Mouse (Mus musculus) naive thymus-derived CD4-positive, alpha-beta T cell, adult 2 months (primary cell): ENCODE data around the gene Igfbp2.

Experiments
- DNase-seq: peaks from one replicate; pipeline ENCODE4 v3.0.0-alpha.2; 2011; ENCODE audit warnings: low read depth

Gene Igfbp2

DNA sequence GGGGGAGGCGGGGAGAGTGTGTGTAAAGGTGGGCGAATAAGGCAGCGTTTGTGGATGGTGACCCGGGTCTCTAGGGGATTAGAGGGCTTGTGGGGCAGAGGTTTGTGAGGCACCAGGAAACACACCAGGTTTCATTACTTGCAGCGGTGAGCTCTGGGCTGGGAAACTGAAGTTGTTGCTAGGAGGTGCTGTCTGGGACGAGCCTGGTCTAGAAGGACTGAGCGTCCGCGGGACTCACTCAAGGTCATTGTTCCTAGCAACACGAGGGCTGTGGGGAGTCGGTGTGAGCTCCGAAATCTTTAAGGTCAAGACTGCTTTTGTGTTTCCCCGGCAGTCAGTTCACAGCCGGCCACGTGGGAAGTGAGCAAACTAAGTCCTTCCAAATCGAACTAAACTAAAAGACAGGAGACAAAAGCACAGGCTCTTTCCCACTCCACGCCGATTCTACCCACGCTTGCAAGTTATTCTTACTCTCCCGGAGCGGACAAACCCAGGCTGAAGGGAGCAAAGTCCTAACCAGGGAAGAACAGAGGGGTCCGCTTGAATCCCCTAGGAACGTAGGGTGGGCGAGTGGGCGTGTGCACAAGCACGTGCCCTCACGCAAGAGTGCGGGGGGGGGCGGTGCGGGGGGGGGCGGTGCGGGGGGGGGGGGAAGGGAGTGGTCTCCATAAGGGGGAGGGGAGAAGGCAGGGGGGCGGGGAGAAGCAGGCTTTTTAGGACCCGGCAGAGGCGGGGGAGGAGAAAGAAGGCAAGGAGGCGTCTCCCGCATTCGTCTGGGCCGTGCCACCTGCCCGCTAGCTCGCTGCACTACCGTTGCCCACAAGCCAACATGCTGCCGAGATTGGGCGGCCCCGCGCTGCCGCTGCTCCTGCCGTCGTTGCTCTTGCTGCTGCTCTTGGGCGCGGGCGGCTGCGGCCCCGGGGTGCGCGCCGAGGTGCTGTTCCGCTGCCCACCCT, at the start of gene Igfbp2:
TSS of gene Igfbp2 (plus strand) at position 753 of the 956 bp plus-strand sequence.
- no peak for DNase-seq

DNA sequence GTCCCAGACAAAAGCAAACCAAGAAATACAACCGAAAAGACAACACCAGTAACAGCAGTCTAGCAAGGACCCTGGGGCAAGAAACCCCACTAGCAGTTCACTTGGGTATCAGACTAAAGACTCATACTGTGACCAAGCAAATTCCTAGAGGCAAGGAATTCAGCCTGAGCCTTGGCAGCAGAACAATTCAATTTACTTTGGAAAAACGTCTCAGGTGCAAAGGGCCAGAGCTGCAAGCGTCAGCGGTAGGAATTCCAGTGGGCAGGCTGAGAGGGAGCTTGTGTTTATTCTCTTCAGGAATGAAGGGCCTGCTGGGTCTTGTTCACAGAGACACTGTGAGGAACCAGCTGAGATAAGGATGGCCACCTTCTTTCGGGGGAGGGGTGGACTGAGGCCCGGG, 45.5 kb upstream of the Igfbp2 start:
- DNase-seq = no peak

- no peak for DNase-seq
Observed at GRCm38 (mm10) chr1:72780720-72781119, 43.6 kb upstream of the Igfbp2 start.

DNA sequence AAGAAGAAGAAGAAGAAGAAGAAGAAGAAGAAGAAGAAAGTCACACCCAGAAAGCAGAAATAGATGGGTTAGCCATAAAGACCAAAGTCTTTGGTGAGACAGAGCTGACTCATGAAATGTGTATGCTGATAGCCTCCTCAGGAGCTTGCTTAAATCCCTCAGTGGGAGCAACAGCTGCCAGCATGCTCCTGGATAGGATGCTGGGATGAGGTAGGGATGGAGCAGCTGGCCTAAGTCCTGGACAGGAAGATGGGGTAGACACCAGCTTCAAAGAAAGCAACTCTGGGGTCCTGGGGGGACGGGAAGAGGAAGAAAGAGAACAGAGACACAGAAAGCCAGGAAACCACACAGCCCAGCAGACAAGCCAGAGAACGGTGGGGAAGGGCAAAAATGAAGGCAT, 41.0 kb upstream of the Igfbp2 start:
- no peak for DNase-seq

GRCm38 (mm10) chr1:72784018-72784417, 40.3 kb upstream of the Igfbp2 start:
- DNase-seq = no peak

DNA sequence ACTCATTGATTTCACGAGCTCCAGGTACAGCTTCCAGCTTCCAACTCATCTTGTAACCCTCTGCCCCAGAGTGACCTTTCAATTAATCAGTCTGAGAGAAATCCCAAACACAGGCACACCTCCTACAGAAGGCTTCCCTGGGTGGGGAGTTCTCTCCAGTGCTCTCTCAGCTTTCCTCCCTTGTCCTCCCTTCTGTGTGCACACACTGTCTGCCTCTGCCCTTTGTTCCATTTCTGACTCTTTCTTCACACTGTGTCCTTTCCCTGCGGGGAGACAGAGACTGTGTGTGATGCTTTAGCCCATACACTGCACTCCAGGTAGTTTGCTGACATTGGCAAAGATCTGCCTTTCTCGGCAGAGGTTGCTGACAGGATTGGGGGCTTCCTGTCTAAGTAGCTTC, 33.6 kb upstream of the Igfbp2 start:
- no peak for DNase-seq

DNA sequence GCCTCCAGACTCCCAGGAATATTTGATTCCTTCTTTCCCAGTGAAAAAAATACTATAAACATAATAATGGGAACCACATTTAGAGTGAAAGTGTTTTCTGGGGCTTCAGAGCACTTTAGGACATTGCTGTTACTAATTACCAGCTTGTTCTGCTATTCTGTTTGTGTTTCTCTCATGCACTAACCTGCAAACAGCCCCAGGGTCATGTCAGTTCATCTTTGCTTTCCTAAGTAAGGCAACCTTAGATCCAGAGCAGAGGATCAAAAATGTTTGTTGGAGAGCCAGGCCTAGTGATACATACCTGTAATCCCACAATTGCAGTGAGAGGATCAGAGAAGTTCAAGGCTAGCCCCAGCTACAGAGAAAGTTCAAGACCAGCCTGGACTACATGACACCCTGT, 32.6 kb upstream of the Igfbp2 start:
- no peak for DNase-seq

GRCm38 (mm10) chr1:72792262-72792661, 32.0 kb upstream of the Igfbp2 start:
- no peak for DNase-seq

DNA sequence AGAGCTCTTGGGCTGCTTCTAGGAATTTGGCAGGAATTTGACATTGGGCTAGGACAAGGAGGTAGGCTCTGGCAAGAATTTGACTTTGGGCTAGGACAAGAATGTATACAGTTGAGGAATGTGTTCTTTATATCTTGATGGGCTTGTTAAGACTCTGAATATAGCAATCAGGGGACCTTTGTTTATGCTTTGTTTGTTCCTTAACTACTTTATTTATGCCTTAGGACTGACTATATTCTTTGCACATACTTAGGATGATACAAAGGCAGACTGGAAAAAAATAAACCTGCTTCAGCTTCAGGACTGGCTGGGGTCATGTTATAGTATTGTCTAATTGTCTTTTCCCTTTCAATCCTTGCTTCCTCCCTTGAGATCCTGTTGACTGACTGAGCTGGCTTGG, 31.1 kb upstream of the Igfbp2 start:
- no peak for DNase-seq

- no peak for DNase-seq
Observed at GRCm38 (mm10) chr1:72796128-72796527, 28.2 kb upstream of the Igfbp2 start.

DNA sequence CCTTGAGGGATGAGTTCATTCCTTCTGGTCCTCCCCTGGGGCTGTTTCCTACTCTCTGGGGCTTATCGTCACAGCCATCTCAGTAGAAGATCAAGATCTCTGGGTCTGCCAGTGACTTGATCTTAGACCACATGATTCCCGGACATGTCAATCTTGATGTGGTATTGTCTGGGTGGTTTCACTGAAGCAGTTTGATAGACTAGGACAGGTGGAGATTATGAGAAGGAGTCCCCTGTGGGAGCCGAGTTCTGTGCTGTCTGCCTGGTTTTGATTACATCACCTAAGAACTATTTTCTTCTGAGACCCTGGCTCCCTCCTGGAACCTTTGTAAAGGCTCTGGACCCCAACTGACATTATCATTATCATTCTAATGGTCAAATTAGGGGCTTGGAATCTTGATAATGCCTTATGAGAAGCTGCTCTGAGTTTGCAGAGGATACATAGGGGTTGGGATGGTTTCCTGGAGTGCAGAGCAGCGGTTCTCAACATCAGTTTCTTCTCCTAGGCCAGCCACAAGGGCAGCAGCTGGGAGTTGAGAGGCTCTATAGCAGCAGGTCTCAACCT, 27.1 kb upstream of the Igfbp2 start:
- DNase-seq = no peak

- DNase-seq = no peak
Observed at GRCm38 (mm10) chr1:72798441-72798840, 25.9 kb upstream of the Igfbp2 start.

DNA sequence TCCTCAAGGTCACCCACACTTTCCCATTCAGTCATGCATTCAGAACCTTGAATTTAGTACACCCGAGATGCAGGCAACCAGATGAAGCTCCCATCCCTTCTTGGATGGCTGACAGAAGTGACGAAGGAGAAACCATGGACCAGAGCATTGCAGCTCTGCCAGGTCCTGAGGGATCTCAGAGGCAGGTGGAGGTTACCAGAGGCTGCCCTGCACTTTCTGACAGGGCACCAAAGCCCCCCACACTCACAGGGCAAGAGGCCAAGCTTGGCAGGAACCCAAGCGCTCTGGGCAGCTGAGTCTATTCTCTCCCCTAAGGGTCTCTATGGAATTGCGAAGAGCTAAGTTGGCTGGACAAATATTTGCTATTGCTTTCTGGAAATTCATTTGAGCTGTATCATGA, 20.3 kb upstream of the Igfbp2 start:
- DNase-seq = no peak

DNA sequence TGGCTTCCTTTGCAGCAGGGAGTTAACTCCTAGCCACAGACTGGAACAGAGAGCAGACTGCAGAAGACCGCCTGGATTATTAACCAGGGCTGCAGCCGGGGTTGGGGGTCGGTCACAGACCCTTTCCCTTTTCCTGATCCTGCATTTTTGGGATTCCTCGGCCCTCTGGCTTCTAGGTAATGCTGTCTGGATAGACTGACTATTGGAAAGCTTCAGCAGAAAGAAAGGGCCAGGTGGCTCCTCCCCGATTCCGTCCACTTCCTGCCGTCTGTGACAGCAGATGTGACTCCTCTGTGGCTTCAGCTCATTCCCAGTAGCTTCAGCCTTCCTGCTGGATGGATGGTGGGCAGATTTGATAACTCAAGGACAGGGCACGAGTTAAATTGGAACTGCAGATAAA, 19.3 kb upstream of the Igfbp2 start:
- DNase-seq = no peak

DNA sequence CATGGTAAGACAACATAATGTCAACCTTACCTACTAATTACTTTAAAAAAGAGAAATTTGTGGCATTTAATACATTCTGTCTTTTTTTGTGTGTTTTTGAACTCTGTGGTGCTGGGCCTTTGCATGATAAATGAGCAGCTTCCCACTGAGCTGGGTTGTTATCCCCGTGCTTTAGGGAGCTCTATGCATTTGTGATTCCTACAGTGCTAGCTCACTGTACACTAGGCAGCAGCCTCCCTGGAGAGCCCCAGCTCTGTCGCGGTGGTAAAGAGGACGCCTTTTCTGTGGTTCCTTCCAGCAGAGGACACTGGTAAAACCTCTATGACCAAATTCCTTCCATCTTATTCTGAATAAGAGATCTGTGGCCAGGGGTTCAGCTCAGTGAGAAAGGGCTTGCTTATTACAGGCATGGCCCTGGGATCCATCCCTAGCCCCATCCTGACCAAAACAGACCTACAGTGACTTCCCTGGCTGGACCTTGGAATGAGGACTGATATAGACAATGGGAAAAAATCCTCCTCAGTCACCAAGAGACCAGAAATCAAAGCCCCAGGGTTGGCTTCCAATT, 18.7 kb upstream of the Igfbp2 start:
- no peak for DNase-seq

DNA sequence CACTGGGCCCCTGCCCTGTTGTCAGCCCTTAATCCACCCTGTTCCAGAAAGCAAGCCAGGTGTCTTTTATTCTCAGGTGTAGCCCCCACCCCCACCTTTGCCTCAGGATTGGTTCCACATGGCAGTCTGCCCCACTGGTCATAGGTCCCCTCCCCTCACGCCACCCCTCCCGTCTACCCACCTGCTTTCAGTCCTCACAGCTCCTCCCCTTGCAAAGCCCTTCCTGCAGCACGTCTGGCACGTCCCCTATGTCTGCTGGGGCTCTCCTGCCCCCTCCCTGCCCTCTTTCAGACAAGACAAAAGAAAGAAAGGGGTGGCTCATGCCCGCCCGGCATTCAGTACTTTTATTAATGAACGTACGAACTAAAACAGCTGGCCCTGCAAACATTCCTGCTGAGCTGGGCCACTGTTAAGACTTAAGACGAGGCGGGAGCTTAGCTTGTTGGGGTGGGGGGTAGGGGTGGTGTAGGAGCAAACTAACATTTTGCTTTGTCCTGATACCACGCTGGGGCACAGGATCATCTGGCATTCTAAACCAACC, 18.2 kb upstream of the Igfbp2 start:
- no peak for DNase-seq

- DNase-seq = no peak
Observed at GRCm38 (mm10) chr1:72809304-72809703, 15.0 kb upstream of the Igfbp2 start.

GRCm38 (mm10) chr1:72809951-72810675, 14.2 kb upstream of the Igfbp2 start:
- no peak for DNase-seq

- DNase-seq = no peak
Observed at GRCm38 (mm10) chr1:72811061-72811460, 13.2 kb upstream of the Igfbp2 start.

- DNase-seq = no peak
Observed at GRCm38 (mm10) chr1:72813089-72813638, 11.1 kb upstream of the Igfbp2 start.

GRCm38 (mm10) chr1:72813639-72814403, 10.5 kb upstream of the Igfbp2 start:
- no peak for DNase-seq
